Mouse (Mus musculus): ENCODE measurements at regions not wholly inside any gene's neighbourhood (a gene's known extent, or its start where the extent isn't known, plus 50 kb on each side); places are given as distances from the start of the nearest gene placed in this dataset.

DNA sequence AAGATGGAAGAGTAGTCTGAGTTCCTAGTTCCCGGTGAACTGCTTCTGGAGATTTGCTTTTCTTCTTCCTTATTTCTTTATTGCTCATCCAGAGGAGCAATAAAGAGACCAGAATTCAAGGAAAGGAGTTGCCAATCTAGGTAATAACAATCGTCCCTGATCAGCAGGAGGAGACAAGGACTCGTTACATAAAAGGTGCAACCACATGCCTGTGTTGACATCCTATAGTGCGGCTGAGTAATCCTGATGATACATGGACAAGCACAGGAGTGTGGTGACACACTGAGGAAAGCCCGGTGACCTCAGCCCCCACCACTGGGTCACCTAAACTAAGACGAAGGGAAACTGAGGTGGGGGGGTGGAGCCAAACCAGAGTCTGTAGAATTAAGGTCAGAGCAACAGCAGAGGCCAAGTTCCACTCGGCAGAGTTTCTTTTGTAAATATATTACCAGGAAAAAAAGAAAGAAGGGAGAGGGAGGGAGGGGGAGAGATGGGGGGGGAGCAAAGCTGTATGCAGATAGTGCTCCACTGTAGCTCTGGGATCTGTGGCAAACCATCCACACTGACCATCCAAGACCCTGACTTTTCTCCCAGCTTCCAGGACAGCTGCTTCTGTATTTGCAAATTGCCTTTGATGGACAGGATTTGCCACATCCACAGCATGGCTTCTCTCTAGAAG is 135.2 kb upstream of the Rnaseh2b start:
- TF ChIP-seq CTCF (IDR thresholded peaks at IDR 0.05; ENCODE audit: borderline replicate concordance, control insufficient read depth, extremely low read depth, insufficient read depth, low read length, poor library complexity) (no peak), POLR2A (IDR thresholded peaks at IDR 0.05; ENCODE audit: control insufficient read depth, extremely low read depth, insufficient read depth, low read length, poor library complexity) (no peak)

Measured in thymus, adult 2 months (tissue).